Mouse (Mus musculus): Measurements from ENCODE around the gene Peli1. TPM values are rescaled to one million over a fixed set of nuclear protein-coding genes. Genes with fewer than 3 reads are reported as not detected.

The Peli1 gene
- polyA plus RNA-seq, 1 experiment = 3.5 TPM

DNA sequence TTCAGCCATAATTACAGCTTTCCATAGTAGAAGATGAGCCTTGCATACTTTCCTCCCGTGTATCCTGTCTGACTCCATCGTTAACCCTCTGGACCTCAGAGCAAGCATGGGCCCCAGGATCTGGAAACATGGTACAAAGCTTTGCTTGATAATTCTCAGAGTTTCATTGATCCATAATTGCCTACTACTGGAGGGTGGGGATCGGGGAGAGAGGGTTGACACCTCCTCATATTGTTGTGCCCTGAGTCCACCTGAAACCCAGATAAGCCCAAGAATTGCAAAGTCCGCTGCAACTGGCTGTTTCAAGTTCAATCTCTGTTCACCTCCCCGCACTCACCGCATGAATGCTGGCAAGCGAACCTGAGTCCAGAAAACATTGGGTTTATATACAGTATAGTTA, 72.1 kb downstream of the Peli1 start:
- H3ac ChIP-seq (ENCODE audit: control insufficient read depth, insufficient read length, low read depth) = no peak overlapping the region
- no peak for TF ChIP-seq CEBPB (IDR thresholded peaks at IDR 0.05; ENCODE audit: low read depth)
- TF ChIP-seq USF1 (IDR thresholded peaks at IDR 0.05; ENCODE audit: low read depth) = no peak
- no peak for TF ChIP-seq MAX (IDR thresholded peaks at IDR 0.05)
- TF ChIP-seq MYOD1 (IDR thresholded peaks at IDR 0.05; ENCODE audit: control insufficient read depth, insufficient read length, low read depth) = no peak
- TF ChIP-seq CTCF (IDR thresholded peaks at IDR 0.05; ENCODE audit: control insufficient read depth, insufficient read depth, insufficient read length) = no peak
- no peak for TF ChIP-seq MYOG (IDR thresholded peaks at IDR 0.05; ENCODE audit: control insufficient read depth, extremely low read depth, insufficient read length)
- no peak for TF ChIP-seq FOSL1 (IDR thresholded peaks at IDR 0.05; ENCODE audit: insufficient read depth, low read length, poor library complexity, severe bottlenecking)

DNA sequence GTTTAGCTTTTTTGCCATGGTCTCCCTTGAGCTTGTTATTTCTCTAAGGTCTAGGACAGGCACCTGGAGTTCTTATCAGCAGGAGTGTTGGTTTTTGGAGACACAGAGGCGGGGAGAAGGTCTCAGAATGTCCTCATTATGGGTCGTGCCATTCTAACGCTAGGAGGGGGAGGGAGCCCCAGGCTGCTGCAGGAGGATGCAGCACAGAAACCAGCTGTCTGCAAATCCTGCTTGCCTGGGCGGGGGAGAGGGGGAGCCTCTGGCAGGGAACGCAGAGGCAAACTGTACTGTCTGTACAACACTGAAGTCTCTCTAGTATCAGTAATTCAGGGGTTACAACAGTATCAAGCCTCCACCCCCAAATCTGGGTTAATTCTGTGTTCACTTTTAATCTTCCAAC, 72.6 kb downstream of the Peli1 start:
- Histone ChIP-seq H3K79me2 (ENCODE audit: control insufficient read depth, insufficient read depth) (no peaks in the 10 kb centered on the region), H3K36me3 (ENCODE audit: control insufficient read depth, insufficient read depth) (no peaks in the 10 kb centered on the region), H3ac (ENCODE audit: control insufficient read depth, insufficient read length, low read depth) (no peak overlapping the region), H3K27me3 (ENCODE audit: control insufficient read depth, insufficient read depth, insufficient read length) (no peaks in the 10 kb centered on the region), H3K4me3 (ENCODE audit: insufficient read depth, poor library complexity, severe bottlenecking) (no peak overlapping the region), H3K79me3 (ENCODE audit: low read depth) (no peaks in the 10 kb centered on the region)
- no peak for TF ChIP-seq MYOG (IDR thresholded peaks at IDR 0.05; ENCODE audit: control insufficient read depth, extremely low read depth, insufficient read length)
- no peak for TF ChIP-seq MYOD1 (IDR thresholded peaks at IDR 0.05; ENCODE audit: control insufficient read depth, insufficient read length, low read depth)
- no peak for TF ChIP-seq CTCF (IDR thresholded peaks at IDR 0.05; ENCODE audit: control insufficient read depth, insufficient read depth, insufficient read length)
- TF ChIP-seq MAX (IDR thresholded peaks at IDR 0.05) = no peak
- no peak for TF ChIP-seq FOSL1 (IDR thresholded peaks at IDR 0.05; ENCODE audit: insufficient read depth, low read length, poor library complexity, severe bottlenecking)
- TF ChIP-seq CEBPB (IDR thresholded peaks at IDR 0.05; ENCODE audit: low read depth) = no peak
- TF ChIP-seq USF1 (IDR thresholded peaks at IDR 0.05; ENCODE audit: low read depth) = no peak

More for the DNA sequence above, 72.1 kb downstream of the Peli1 start:
- H3K36me3 ChIP-seq (ENCODE audit: control insufficient read depth, insufficient read depth) = no peaks in the 10 kb centered on the region
- H3K4me3 ChIP-seq (ENCODE audit: insufficient read depth, poor library complexity, severe bottlenecking) = no peak overlapping the region
- no peaks in the 10 kb centered on the region for H3K79me3 ChIP-seq (ENCODE audit: low read depth)
- no peaks in the 10 kb centered on the region for H3K27me3 ChIP-seq (ENCODE audit: control insufficient read depth, insufficient read depth, insufficient read length)
- H3K79me2 ChIP-seq (ENCODE audit: control insufficient read depth, insufficient read depth) = no peaks in the 10 kb centered on the region

- no peak for TF ChIP-seq MYOG (IDR thresholded peaks at IDR 0.05; ENCODE audit: control insufficient read depth, extremely low read depth, insufficient read length)
- no peak for TF ChIP-seq CTCF (IDR thresholded peaks at IDR 0.05; ENCODE audit: control insufficient read depth, insufficient read depth, insufficient read length)
- no peak for TF ChIP-seq FOSL1 (IDR thresholded peaks at IDR 0.05; ENCODE audit: insufficient read depth, low read length, poor library complexity, severe bottlenecking)
- TF ChIP-seq USF1 (IDR thresholded peaks at IDR 0.05; ENCODE audit: low read depth) = no peak
- no peak for TF ChIP-seq CEBPB (IDR thresholded peaks at IDR 0.05; ENCODE audit: low read depth)
- TF ChIP-seq MAX (IDR thresholded peaks at IDR 0.05) = no peak
- TF ChIP-seq MYOD1 (IDR thresholded peaks at IDR 0.05; ENCODE audit: control insufficient read depth, insufficient read length, low read depth) = no peak
- Histone ChIP-seq H3K79me3 (ENCODE audit: low read depth) (no peaks in the 10 kb centered on the region), H3ac (ENCODE audit: control insufficient read depth, insufficient read length, low read depth) (no peak overlapping the region), H3K27me3 (ENCODE audit: control insufficient read depth, insufficient read depth, insufficient read length) (no peaks in the 10 kb centered on the region), H3K4me3 (ENCODE audit: insufficient read depth, poor library complexity, severe bottlenecking) (no peak overlapping the region), H3K36me3 (ENCODE audit: control insufficient read depth, insufficient read depth) (no peaks in the 10 kb centered on the region), H3K79me2 (ENCODE audit: control insufficient read depth, insufficient read depth) (no peaks in the 10 kb centered on the region)
Observed at GRCm38 (mm10) chr11:21164312-21164993, 73.4 kb downstream of the Peli1 start.

GRCm38 (mm10) chr11:21164994-21165560, 74.0 kb downstream of the Peli1 start:
- Histone ChIP-seq H3K27me3 (ENCODE audit: control insufficient read depth, insufficient read depth, insufficient read length) (no peaks in the 10 kb centered on the region), H3K36me3 (ENCODE audit: control insufficient read depth, insufficient read depth) (no peaks in the 10 kb centered on the region), H3K79me2 (ENCODE audit: control insufficient read depth, insufficient read depth) (no peaks in the 10 kb centered on the region), H3ac (ENCODE audit: control insufficient read depth, insufficient read length, low read depth) (no peak overlapping the region), H3K4me3 (ENCODE audit: insufficient read depth, poor library complexity, severe bottlenecking) (no peak overlapping the region), H3K79me3 (ENCODE audit: low read depth) (no peaks in the 10 kb centered on the region)
- no peak for TF ChIP-seq CEBPB (IDR thresholded peaks at IDR 0.05; ENCODE audit: low read depth)

- no peak for TF ChIP-seq USF1 (IDR thresholded peaks at IDR 0.05; ENCODE audit: low read depth)
- no peak for TF ChIP-seq CEBPB (IDR thresholded peaks at IDR 0.05; ENCODE audit: low read depth)
- Histone ChIP-seq H3K27me3 (ENCODE audit: control insufficient read depth, insufficient read depth, insufficient read length) (no peaks in the 10 kb centered on the region), H3ac (ENCODE audit: control insufficient read depth, insufficient read length, low read depth) (no peak overlapping the region), H3K79me2 (ENCODE audit: control insufficient read depth, insufficient read depth) (no peaks in the 10 kb centered on the region), H3K4me3 (ENCODE audit: insufficient read depth, poor library complexity, severe bottlenecking) (no peak overlapping the region), H3K36me3 (ENCODE audit: control insufficient read depth, insufficient read depth) (no peaks in the 10 kb centered on the region), H3K79me3 (ENCODE audit: low read depth) (no peaks in the 10 kb centered on the region)
Observed at GRCm38 (mm10) chr11:21166495-21167096, 75.5 kb downstream of the Peli1 start.

All from C2C12 (cell line).